Mouse (Mus musculus): ENCODE measurements around the gene Asb9.

Gene Asb9

GRCm38 (mm10) chrX:164505709-164506498 lies at the start of gene Asb9:
TSS of gene Asb9 (plus strand) at chrX:164506327.
- no peak for DNase-seq (ENCODE audit: extremely low read depth, low read depth)

- DNase-seq (ENCODE audit: extremely low read depth, low read depth) = no peak
These were observed 46.8 kb upstream of the Asb9 start for GRCm38 (mm10) chrX:164459205-164459878.

- DNase-seq (ENCODE audit: extremely low read depth, low read depth) = no peak
These were observed 3.9 kb upstream of the Asb9 start for GRCm38 (mm10) chrX:164502258-164502657.

GRCm38 (mm10) chrX:164507068-164507467 lies 941 bp downstream of the Asb9 start:
- DNase-seq (ENCODE audit: extremely low read depth, low read depth) = no peak

GRCm38 (mm10) chrX:164508728-164509127 lies 2.6 kb downstream of the Asb9 start:
- DNase-seq (ENCODE audit: extremely low read depth, low read depth) = no peak

GRCm38 (mm10) chrX:164522138-164522537 lies 16.0 kb downstream of the Asb9 start:
- no peak for DNase-seq (ENCODE audit: extremely low read depth, low read depth)

- DNase-seq (ENCODE audit: extremely low read depth, low read depth) = no peak
These were observed 20.4 kb downstream of the Asb9 start for GRCm38 (mm10) chrX:164526566-164526965.

GRCm38 (mm10) chrX:164541436-164542317 lies 35.5 kb downstream of the Asb9 start:
- DNase-seq (ENCODE audit: extremely low read depth, low read depth) = peak; percentile 20

GRCm38 (mm10) chrX:164570195-164570594 lies 64.1 kb downstream of the Asb9 start:
- no peak for DNase-seq (ENCODE audit: extremely low read depth, low read depth)

- no peak for DNase-seq (ENCODE audit: extremely low read depth, low read depth)
These were observed 70.8 kb downstream of the Asb9 start for GRCm38 (mm10) chrX:164576967-164577366.
